In genomic region chr5:137674786-137675185, GRCm38 (mm10) we compare ENCODE assay signal across 16 mouse cellular contexts. TPM values are rescaled to one million over a fixed set of nuclear protein-coding genes. Genes with fewer than 3 reads are reported as not detected.
"Had no signal": no experiment of that assay in that cellular context is flagged by ENCODE, and none has a peak within 500 bp of the region (broad histone marks: within the 10 kb centered on the region; RNA-seq: fewer than 3 reads in every experiment).

No protein-coding gene starts in this region.

- DNase-seq: layer of hippocampus, adult 9-11 months; layer of hippocampus, postnatal 36 days; lung, embryonic 14.5 days; lung, postnatal 10 days; right cerebral cortex, postnatal 14 days; thymus, postnatal 4 days had no signal

- H3K4me2 ChIP-seq: hindbrain, embryonic 13.5 days; limb, embryonic 15.5 days; lung, embryonic 14.5 days; midbrain, embryonic 12.5 days; neural tube, embryonic 13.5 days had no signal

- H3K36me3 ChIP-seq: hindbrain, embryonic 13.5 days; limb, embryonic 15.5 days had no signal

- H3K27ac ChIP-seq: hindbrain, embryonic 13.5 days; hindbrain, postnatal 0 days; limb, embryonic 15.5 days; macrophage; midbrain, embryonic 12.5 days; neural tube, embryonic 13.5 days; stomach, postnatal 0 days had no signal

- ATAC-seq: hindbrain, postnatal 0 days; midbrain, embryonic 16.5 days had no signal

- H3K4me3 ChIP-seq: hindbrain, embryonic 13.5 days; limb, embryonic 15.5 days; megakaryocyte, embryonic 14.5 days; midbrain, embryonic 12.5 days; neural tube, embryonic 13.5 days had no signal

- H3K9me3 ChIP-seq: hindbrain, embryonic 13.5 days; limb, embryonic 15.5 days; megakaryocyte, embryonic 14.5 days; midbrain, embryonic 12.5 days; neural tube, embryonic 13.5 days had no signal

- H3K9ac ChIP-seq: hindbrain, embryonic 13.5 days; limb, embryonic 15.5 days; lung, embryonic 14.5 days; midbrain, embryonic 12.5 days; neural tube, embryonic 13.5 days had no signal

- H3K27me3 ChIP-seq: hindbrain, embryonic 13.5 days; limb, embryonic 15.5 days; megakaryocyte, embryonic 14.5 days; midbrain, embryonic 12.5 days; neural tube, embryonic 13.5 days had no signal

RNA-seq across cellular contexts. Expression of gene Irs3, which starts 29.3 kb away (rescaled TPM):
- polyA plus RNA-seq: intestine, embryonic 14.5 days had no signal
